Mouse (Mus musculus): ENCODE measurements around the gene Tmem50a.

- TF ChIP-seq EP300 (IDR thresholded peaks at IDR 0.05) (no peak), CTCF (IDR thresholded peaks at IDR 0.05) (no peak)
Measured at GRCm38 (mm10) chr4:134927815-134928463, 13.1 kb upstream of the Tmem50a start.

Data from lung, postnatal 0 days (tissue).